Mouse (Mus musculus) C2C12 (cell line): Measurements from ENCODE around the gene Csnk2b. TPM values are rescaled to one million over a fixed set of nuclear protein-coding genes. Genes with fewer than 3 reads are reported as not detected.
A peak's percentile ranks its signal among the peaks of the same experiment; 100 is the strongest.

ENCODE experiments used
- H3K27me3 ChIP-seq: one replicate; pipeline ENCODE4 v1.6.1; 2011; ENCODE audit not compliant: control insufficient read depth, insufficient read depth, insufficient read length
- H3K36me3 ChIP-seq: one replicate; pipeline ENCODE4 v1.6.1; 2011; ENCODE audit not compliant: control insufficient read depth, insufficient read depth
- H3K4me3 ChIP-seq: one replicate; pipeline ENCODE4 v1.5.1; 2011; ENCODE audit warnings: mild to moderate bottlenecking, control low read depth; ENCODE audit not compliant: poor library complexity, insufficient read depth, severe bottlenecking
- H3K79me2 ChIP-seq: one replicate; pipeline ENCODE4 v1.6.1; 2011; ENCODE audit not compliant: control insufficient read depth, insufficient read depth
- H3K79me3 ChIP-seq: one replicate; pipeline ENCODE4 v1.6.1; 2011; ENCODE audit warnings: low read depth, control low read depth
- H3ac ChIP-seq: one replicate; pipeline ENCODE3; 2011; ENCODE audit warnings: low read depth; ENCODE audit not compliant: control insufficient read depth, insufficient read length
- CEBPB ChIP-seq: IDR thresholded peaks from one replicate; pipeline ENCODE4 v1.6.1; 2011; ENCODE audit warnings: low read depth, mild to moderate bottlenecking, control low read depth, moderate library complexity
- CTCF ChIP-seq: IDR thresholded peaks from one replicate; pipeline ENCODE4 v1.5.1; 2011; ENCODE audit not compliant: control insufficient read depth, insufficient read depth, insufficient read length
- FOSL1 ChIP-seq: IDR thresholded peaks from one replicate; pipeline ENCODE4 v1.8.0; 2011; ENCODE audit warnings: mild to moderate bottlenecking, low read length; ENCODE audit not compliant: poor library complexity, insufficient read depth, severe bottlenecking
- MAX ChIP-seq: IDR thresholded peaks from one replicate; pipeline ENCODE4 v1.6.1; 2011; ENCODE audit warnings: mild to moderate bottlenecking, control low read depth
- MYOD1 ChIP-seq: IDR thresholded peaks from one replicate; pipeline ENCODE4 v1.6.1; 2011; ENCODE audit warnings: low read depth; ENCODE audit not compliant: control insufficient read depth, insufficient read length
- MYOG ChIP-seq: IDR thresholded peaks from one replicate; pipeline ENCODE4 v1.6.1; 2011; ENCODE audit not compliant: control insufficient read depth, insufficient read length; ENCODE audit errors: extremely low read depth
- USF1 ChIP-seq: IDR thresholded peaks from one replicate; pipeline ENCODE4 v1.6.1; 2011; ENCODE audit warnings: low read depth, mild to moderate bottlenecking, control low read depth, moderate library complexity
- long read RNA-seq, 2 experiments: library from polyadenylated mRNA; unstranded; transcript quantifications; one replicate each; pipeline ENCODE4 v2.0.0; 2019 to 2020
- polyA plus RNA-seq: library from polyadenylated mRNA; unstranded; fragments of >200 nt; fragmentation: generic; extraction: Trizol; gene quantifications from one replicate; pipeline ENCODE4 v1.2.1, GENCODE M21; 2012; ENCODE audit warnings: missing spikeins

Gene Csnk2b
- polyA plus RNA-seq = 300 TPM
- long read RNA-seq, experiment 1, transcript Csnk2b-201 (7 exons, 961 nt) = major isoform, 91 of 103 reads
- long read RNA-seq, experiment 1, partial matches to known transcripts = 6 of 103 reads
- long read RNA-seq, experiment 1, other reads (novel, unspliced or antisense) = 5 of 103 reads
- long read RNA-seq, experiment 2, transcript Csnk2b-201 (7 exons, 961 nt) = major isoform, 38 of 41 reads
- long read RNA-seq, experiment 2, partial matches to known transcripts = 0 of 41 reads
- long read RNA-seq, experiment 2, other reads (novel, unspliced or antisense) = 3 of 41 reads

DNA sequence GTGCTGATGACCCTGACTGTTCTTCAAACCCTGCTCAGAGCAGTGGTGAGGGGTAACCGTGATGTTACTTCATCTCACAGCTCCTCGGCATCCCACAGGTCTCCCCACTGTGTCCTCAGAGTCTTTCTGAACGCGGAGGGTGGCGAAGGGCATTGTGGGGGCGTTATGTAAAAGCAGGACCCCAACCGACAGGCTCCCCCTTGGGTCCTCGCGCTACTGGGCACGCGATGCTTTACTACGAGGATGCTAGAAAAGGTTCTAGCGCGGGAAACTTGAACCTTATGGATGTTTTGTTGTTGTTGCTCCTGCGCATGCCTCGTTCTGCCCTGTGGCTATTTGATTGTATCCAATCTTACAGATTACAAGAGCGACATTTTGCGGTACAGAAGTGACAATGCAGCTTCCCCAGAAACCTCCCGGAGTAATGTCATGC lies at the start of gene Csnk2b:
TSS of gene Csnk2b (minus strand) at position 183 of the 433 bp plus-strand sequence.
- Histone ChIP-seq H3ac (peak within 1 kb of the TSS; percentile 94), H3K4me3 (peak within 1 kb of the TSS; percentile 86), H3K79me3 (peaks cover 37% of the 10 kb centered on the region), H3K27me3 (no peaks in the 10 kb centered on the region), H3K36me3 (peaks cover 34% of the 10 kb centered on the region), H3K79me2 (peaks cover 54% of the 10 kb centered on the region)
- TF ChIP-seq MAX (peak; percentile 21), MYOD1 (no peak)

DNA sequence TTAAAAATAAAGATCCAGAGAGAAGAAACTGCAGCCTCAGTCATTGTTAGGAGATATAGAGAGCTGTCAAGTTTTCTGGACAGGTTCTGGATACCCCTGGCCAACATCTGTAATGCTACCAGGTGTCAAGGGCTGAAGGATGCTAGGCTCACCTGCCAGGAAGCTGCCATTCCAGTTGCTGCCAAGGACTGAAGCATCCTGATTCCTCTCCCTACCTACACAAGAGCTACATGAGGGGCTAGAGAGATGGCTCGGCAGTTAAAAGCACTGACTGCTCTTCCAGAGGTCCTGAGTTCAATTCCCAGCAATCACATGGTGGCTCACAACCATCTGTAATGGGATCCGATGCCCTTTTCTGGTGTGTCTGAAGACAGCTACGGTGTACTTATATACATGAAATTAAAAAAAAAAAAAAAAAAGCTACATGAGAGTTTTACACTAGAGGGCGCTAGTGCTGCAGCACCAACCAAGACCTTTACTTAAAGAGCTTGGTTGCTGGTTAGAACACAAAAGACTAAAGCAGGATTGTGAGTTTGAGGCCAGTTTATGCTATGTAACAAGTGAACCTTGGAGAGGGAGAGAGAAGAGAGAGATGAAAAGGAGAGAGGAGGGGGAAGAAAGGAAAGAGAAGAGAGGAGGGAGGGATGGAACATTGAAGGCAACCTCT lies 46.8 kb upstream of the Csnk2b start:
- Histone ChIP-seq H3K79me3 (peaks cover 7% of the 10 kb centered on the region), H3K79me2 (peaks cover 23% of the 10 kb centered on the region), H3K27me3 (no peaks in the 10 kb centered on the region), H3K36me3 (peaks cover 5% of the 10 kb centered on the region), H3K4me3 (no peak overlapping the region), H3ac (no peak overlapping the region)
- no peak for TF ChIP-seq MYOD1
- TF ChIP-seq MAX = no peak
- TF ChIP-seq CEBPB = no peak
- TF ChIP-seq FOSL1 = no peak
- TF ChIP-seq MYOG = no peak
- no peak for TF ChIP-seq USF1
- no peak for TF ChIP-seq CTCF

DNA sequence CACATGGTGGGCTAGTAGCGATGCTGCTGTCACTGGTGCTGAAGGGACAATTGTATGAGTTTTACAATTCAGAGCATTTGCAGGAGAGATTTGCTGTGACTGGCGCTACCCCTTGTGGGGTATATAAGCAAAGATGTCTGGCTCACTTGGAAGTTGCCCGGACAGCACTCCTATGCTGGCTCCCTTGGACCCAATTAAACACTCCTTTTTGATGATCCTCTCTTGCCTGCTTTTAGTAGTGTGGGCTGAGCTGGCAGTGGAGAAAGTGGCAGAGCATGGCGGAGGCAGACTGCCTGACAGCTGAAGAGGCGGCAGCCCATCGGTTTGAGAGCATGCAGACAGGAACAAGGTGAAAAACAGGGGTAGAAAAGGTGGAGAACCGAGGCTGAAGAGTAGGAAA lies 45.9 kb upstream of the Csnk2b start:
- Histone ChIP-seq H3K79me3 (peaks cover 16% of the 10 kb centered on the region), H3K27me3 (no peaks in the 10 kb centered on the region), H3K4me3 (no peak overlapping the region), H3ac (no peak overlapping the region), H3K36me3 (peaks cover 6% of the 10 kb centered on the region), H3K79me2 (peaks cover 32% of the 10 kb centered on the region)
- no peak for TF ChIP-seq CEBPB
- TF ChIP-seq MYOG = no peak
- no peak for TF ChIP-seq FOSL1
- TF ChIP-seq MAX = no peak
- TF ChIP-seq CTCF = no peak
- no peak for TF ChIP-seq MYOD1
- TF ChIP-seq USF1 = no peak

DNA sequence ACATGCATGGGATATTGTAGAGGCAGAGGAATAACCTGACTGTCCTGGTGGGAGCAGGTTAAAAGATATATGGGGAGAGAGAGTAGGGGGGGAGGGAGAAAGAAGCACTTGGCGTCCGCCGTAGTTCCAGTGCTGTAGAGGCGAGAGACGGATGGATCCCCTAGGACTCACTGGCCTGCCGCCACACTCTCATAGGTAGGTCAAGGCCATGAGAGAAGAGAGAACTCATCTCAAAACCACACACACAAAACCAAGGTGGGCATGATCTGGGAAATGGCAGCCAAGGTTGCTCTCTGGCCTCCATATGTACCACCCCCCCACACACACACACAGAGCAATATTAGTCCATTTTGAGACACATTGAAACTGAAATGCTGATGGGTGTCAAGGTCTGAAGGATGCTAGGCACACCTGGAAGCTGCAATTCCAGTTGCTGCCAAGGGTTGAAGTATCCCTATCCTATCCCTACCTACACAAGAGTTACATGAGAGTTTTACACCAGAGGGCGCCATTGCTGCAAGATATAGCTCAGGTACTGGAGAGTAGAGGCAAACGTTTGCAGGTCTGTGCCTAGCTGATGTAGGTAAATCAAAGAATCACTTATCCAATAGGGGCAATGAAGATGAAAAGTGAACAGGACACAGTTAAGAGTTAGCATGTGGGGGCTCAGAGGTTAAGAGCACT lies 44.6 kb upstream of the Csnk2b start:
- Histone ChIP-seq H3K79me2 (peaks cover 45% of the 10 kb centered on the region), H3K4me3 (peak overlapping the region; percentile 35), H3K79me3 (peaks cover 29% of the 10 kb centered on the region), H3K27me3 (no peaks in the 10 kb centered on the region), H3ac (no peak overlapping the region), H3K36me3 (peaks cover 18% of the 10 kb centered on the region)
- TF ChIP-seq FOSL1 (no peak), CTCF (peak; percentile 2)

DNA sequence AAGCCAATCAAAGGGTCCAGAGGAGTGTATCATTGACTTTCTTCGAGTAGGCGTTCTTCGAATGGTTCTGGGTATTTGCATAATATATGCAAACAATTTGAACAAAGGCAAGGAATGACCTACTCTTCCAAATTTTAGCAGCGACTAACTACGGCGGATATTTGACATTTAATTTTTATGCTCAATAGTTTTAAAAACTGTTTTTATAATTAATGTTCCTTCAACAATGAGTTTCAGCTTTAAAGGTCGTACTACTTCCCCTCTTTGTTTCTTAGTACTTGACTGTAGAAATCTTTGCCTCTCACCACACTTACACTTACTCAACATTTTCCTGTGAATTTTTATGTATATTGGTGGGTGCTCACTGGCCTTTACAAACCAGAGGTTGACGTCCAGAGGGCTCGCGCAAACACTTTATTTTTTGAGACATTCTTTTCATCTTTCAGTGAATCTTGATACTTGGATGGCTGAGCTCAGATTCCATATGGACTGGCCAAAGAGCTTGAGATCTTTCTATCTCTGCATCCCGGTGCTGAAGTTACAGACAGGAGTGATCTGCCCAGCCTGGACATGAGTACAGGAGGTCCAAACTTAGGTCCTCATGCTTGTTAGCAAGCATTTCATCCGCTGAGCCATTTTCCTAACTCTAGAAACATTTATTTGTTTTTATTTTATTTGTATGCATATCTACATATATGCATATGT lies 43.8 kb upstream of the Csnk2b start:
- Histone ChIP-seq H3K79me2 (peaks cover 54% of the 10 kb centered on the region), H3K79me3 (peaks cover 37% of the 10 kb centered on the region), H3ac (peak overlapping the region; percentile 45), H3K4me3 (peak overlapping the region; percentile 35), H3K36me3 (peaks cover 27% of the 10 kb centered on the region), H3K27me3 (no peaks in the 10 kb centered on the region)
- TF ChIP-seq MYOG = no peak
- no peak for TF ChIP-seq FOSL1
- TF ChIP-seq MYOD1 = no peak
- no peak for TF ChIP-seq CEBPB
- TF ChIP-seq CTCF = no peak
- TF ChIP-seq MAX = no peak
- no peak for TF ChIP-seq USF1
